Mouse (Mus musculus) heart, embryonic 11.5 days (tissue): ENCODE results near the gene Clrn3. TPM values are rescaled to one million over a fixed set of nuclear protein-coding genes. Genes with fewer than 3 reads are reported as not detected.
A peak's percentile ranks its signal among the peaks of the same experiment; 100 is the strongest.

Source experiments
- ATAC-seq: fragments of 200-750 bp; cut with Nextera tagmentation; replicated peaks from 2 replicates; pipeline ENCODE4 v1.8.0; 2017; ENCODE audit warnings: moderate library complexity; ENCODE audit not compliant: insufficient number of reproducible peaks, low FRiP score, low TSS enrichment
- H3K27ac ChIP-seq: fragments of 300-500 bp; sonication (generic); 2 replicates; pipeline ENCODE4 v1.5.1; 2014; ENCODE audit warnings: mild to moderate bottlenecking, low read depth, low read length
- H3K27me3 ChIP-seq: fragments of 300-500 bp; sonication (generic); 2 replicates; pipeline ENCODE4 v1.6.1; 2014; ENCODE audit warnings: mild to moderate bottlenecking, low read length, mixed read lengths; ENCODE audit not compliant: control insufficient read depth, insufficient read depth
- H3K36me3 ChIP-seq: fragments of 300-500 bp; sonication (generic); 2 replicates; pipeline ENCODE4 v1.6.1; 2014; ENCODE audit warnings: mild to moderate bottlenecking, low read length, moderate library complexity, mixed read lengths; ENCODE audit not compliant: control insufficient read depth, insufficient read depth
- H3K4me1 ChIP-seq: fragments of 300-500 bp; sonication (generic); 2 replicates; pipeline ENCODE4 v1.6.1; 2014; ENCODE audit warnings: low read length; ENCODE audit not compliant: control insufficient read depth, insufficient read depth
- H3K4me2 ChIP-seq: fragments of 300-500 bp; sonication (generic); 2 replicates; pipeline ENCODE4 v1.6.1; 2014; ENCODE audit warnings: mild to moderate bottlenecking, moderate library complexity
- H3K4me3 ChIP-seq: fragments of 300-500 bp; sonication (generic); 2 replicates; pipeline ENCODE4 v1.5.1; 2014; ENCODE audit warnings: low read depth, low read length
- H3K9ac ChIP-seq: fragments of 300-500 bp; sonication (generic); 2 replicates; pipeline ENCODE4 v1.6.1; 2014; ENCODE audit warnings: mild to moderate bottlenecking, low read depth, low read length, moderate library complexity
- H3K9me3 ChIP-seq: fragments of 300-500 bp; sonication (generic); replicated peaks from 2 replicates; pipeline ENCODE4 v1.6.1; 2016; ENCODE audit warnings: low read length; ENCODE audit not compliant: control insufficient read depth
- WGBS: fragments of 180-500 bp; shearing (Covaris S2); extraction: QIAGEN DNeasy Blood & Tissue Kit; methylation state at CpG from one replicate; pipeline ENCODE4 v1.1.7; 2014; ENCODE audit not compliant: insufficient replicate concordance; 5-methylcytosine and 5-hydroxymethylcytosine counted together
- polyA plus RNA-seq: library from polyadenylated mRNA; unstranded; fragments of >200 nt; fragmentation: Nextera tagmentation; extraction: Ambion mirVana; gene quantifications from 2 replicates; pipeline ENCODE4 v1.2.1, GENCODE M21; 2014

Gene Clrn3
- polyA plus RNA-seq, 1 experiment from 2014 or later, result not detected

DNA sequence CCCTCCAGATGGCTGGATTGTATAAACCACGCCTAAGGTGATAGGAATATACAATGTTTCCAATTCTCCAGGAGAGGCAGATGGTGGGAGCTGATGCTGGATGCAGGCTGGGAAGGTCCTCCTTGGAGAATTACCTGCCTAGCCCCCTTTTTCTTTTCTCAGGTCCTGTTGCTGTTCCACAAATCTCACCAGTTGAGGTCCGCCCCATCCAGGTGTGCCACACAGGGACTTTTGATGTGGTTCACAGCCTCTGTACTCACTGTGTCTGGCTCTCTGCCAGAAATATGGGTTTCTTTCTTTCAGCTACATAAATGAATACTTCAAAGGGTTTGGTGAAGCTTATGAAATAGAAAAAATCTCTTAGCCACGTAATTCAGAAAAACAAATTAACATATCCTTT is 13.8 kb upstream of the Clrn3 start:
- Histone ChIP-seq H3K4me3 (no peak overlapping the region), H3K27ac (no peak overlapping the region), H3K4me1 (0 out of 2 replicates have a peak, but pooled peaks cover 3% of the 10 kb centered on the region), H3K36me3 (no peaks in the 10 kb centered on the region), H3K9me3 (no peaks in the 10 kb centered on the region), H3K27me3 (peaks cover 34% of the 10 kb centered on the region), H3K9ac (no peak overlapping the region), H3K4me2 (no peak overlapping the region)
- no peak for ATAC-seq
- WGBS, result 81% methylated on average over 3 of the region's 3 CpGs

DNA sequence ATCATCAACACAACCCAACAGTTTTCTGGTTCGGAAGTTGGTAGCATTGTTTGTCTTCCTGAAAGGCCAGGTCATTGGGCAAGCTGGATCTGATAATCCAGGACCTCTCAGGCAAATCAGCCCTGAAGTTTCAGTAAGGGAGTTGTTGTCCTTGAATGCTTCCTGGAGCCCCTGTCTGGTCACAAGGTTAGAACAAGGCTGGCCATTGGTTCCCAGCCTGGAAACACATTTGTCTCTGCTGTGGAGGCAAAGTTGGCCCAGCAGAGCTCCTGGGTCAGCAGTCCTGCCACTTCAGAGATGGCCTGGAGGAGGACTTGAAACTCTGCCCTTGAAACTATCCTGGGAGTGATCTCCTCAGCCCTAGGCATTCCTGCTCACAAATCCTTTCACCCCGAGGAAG is 11.0 kb upstream of the Clrn3 start:
- no peak overlapping the region for H3K4me3 ChIP-seq
- H3K36me3 ChIP-seq, result no peaks in the 10 kb centered on the region
- no peaks in the 10 kb centered on the region for H3K9me3 ChIP-seq
- H3K27me3 ChIP-seq, result peaks cover 34% of the 10 kb centered on the region
- H3K4me2 ChIP-seq, result no peak overlapping the region
- no peak overlapping the region for H3K9ac ChIP-seq
- H3K4me1 ChIP-seq, result 0 out of 2 replicates have a peak, but pooled peaks cover 3% of the 10 kb centered on the region
- ATAC-seq, result no peak
- 57% methylated on average over 2 of the region's 2 CpGs for WGBS
- no peak overlapping the region for H3K27ac ChIP-seq

DNA sequence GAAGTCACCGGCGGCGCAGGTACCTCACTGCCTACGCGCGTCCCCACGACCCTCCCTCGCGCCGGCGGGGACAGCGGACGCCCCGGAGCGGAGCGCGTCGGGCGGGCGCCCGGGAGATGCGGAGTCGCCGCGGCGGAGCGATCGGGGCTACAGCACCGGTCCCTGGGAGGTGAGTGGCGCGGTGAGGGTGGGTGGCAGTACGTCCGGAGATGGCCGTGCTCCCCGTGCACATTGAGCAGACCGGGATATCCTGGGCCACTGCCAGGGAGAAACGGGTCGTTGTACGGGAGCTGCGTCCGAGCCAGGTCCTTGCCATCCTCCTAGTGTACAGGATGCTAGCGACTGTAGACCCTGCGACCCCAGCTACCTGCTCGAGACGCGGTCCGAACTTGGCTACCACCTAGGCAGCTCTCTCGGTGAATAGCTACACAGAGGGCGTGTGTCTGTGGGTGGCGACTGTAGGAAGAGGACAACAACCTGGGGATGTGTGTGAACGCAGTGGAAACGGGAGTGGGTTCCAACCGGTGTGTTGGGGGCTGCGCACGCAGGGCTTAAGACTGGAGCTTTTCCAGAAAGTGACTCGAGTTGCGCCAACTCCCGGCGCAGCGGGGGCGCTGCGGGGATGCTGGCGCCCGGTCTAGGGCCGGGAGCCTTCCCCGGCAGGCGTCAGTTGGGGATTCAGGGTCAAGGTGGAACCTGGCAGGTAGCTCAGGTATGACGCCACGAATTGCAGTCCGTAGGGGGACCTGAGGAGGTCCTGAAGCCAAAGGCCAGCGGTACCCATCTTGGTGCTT is 9.7 kb upstream of the Clrn3 start:
- Histone ChIP-seq H3K4me3 (peak overlapping the region; percentile 63), H3K9me3 (no peaks in the 10 kb centered on the region), H3K4me2 (peak overlapping the region; percentile 95), H3K27ac (no peak overlapping the region), H3K4me1 (0 out of 2 replicates have a peak, but pooled peaks cover 3% of the 10 kb centered on the region), H3K36me3 (no peaks in the 10 kb centered on the region), H3K9ac (peak overlapping the region; percentile 70; the same call in 1 of the 2 replicates), H3K27me3 (peaks cover 34% of the 10 kb centered on the region)
- peak; percentile 46; the same call in 1 of the 2 replicates for ATAC-seq
- WGBS, result 1% methylated on average over 68 of the region's 71 CpGs

DNA sequence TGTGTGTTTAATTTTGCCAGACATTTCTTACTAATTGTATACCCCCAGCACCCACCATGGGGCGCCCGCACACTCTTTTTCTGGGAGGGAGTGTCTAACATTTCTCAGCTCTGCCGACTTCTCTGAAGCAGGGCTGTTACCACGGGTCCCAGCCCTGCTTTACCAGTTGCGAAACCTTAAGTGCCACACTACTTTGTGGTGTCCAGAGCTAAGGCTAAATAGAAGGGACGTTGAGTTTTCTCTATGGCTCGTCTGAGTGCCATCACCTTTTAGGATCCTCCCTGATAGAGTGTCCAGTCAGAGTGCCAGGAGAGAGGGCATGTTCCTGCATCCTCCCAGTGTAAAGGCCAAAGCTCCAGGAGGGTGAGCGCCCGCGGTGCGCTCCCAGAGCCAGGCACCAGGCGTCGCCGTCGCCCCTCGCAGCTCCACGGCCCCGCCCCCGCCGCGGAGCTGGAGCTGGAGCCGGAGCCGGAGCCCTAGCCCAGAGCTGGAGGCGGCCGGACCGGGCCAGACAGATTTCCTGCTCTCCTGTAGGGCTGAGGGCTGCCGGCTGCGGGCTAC is 9.0 kb upstream of the Clrn3 start, which contains the start of gene Ptpre:
Gene Ptpre, plus strand, starts transcription at position 141 of the 561 bp plus-strand sequence.
- no peak within 1 kb of the TSS for H3K27ac ChIP-seq
- ATAC-seq, result peak; percentile 83
- 4% methylated on average over 26 of the region's 28 CpGs for WGBS

DNA sequence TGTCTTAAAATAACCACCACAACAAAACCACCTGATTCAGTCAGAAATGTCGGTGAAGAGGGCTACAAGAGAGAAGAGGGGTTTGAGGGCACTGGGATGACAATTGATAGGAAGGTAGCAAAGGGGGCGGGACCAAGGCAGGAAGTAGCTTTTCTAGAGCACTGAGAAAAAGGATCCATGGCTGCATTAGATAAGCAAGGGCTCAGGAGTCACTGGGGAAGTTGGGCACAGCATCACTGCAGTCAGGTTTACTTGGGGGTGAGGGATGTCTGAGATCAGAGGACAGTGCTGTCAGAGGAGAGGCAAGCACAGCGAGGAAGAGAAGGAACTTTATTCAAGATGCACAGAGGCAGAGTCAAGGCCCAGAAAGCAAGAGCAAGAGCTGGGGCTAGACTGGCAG is 7.5 kb upstream of the Clrn3 start:
- Histone ChIP-seq H3K27me3 (peaks cover 31% of the 10 kb centered on the region), H3K9me3 (no peaks in the 10 kb centered on the region), H3K36me3 (no peaks in the 10 kb centered on the region), H3K9ac (no peak overlapping the region), H3K4me2 (no peak overlapping the region), H3K27ac (no peak overlapping the region), H3K4me1 (0 out of 2 replicates have a peak, but pooled peaks cover 3% of the 10 kb centered on the region), H3K4me3 (no peak overlapping the region)
- 65% methylated on average over 3 of the region's 3 CpGs for WGBS
- no peak for ATAC-seq

More for the DNA sequence above, 9.0 kb upstream of the Clrn3 start, which contains the start of gene Ptpre:
- H3K4me1 ChIP-seq, result 0 out of 2 replicates have a peak, but pooled peaks cover 3% of the 10 kb centered on the region
- peak within 1 kb of the TSS; percentile 95 for H3K4me2 ChIP-seq
- no peaks in the 10 kb centered on the region for H3K36me3 ChIP-seq
- no peaks in the 10 kb centered on the region for H3K9me3 ChIP-seq
- H3K27me3 ChIP-seq, result peaks cover 34% of the 10 kb centered on the region
- peak within 1 kb of the TSS; percentile 63 for H3K4me3 ChIP-seq
- peak within 1 kb of the TSS; percentile 70; the same call in 1 of the 2 replicates for H3K9ac ChIP-seq

DNA sequence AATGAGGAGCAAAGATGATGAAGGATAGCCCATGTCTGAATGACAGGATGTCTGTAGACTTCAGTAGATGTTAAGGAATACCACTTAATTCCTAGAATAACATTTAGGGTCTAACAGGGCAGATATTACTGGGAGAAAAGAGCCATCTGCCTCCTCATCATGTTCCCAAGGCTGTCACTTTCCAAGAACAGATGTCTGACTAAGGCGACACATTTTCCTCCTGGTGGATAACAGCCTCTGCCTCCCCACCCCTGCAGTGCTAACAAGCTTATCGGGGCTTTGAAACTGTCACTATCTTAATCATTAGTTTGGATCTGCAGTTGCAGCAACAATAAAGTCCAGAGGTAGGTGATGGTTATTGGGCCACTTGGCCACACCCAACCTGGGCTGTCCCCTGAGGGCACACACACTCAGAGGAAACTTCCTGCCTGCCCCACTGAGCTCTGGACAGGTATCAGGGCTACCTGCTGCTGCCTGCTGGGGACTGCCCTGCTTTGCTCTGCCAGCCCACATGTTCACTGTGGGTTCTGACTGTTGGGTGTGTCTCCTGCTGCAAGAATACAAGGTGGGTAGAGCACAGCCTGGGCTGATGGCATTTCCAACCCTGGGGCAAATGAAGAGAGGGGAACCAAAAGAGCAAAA is 6.2 kb upstream of the Clrn3 start:
- H3K4me3 ChIP-seq, result no peak overlapping the region
- H3K27ac ChIP-seq, result no peak overlapping the region
- no peaks in the 10 kb centered on the region for H3K9me3 ChIP-seq
- H3K4me2 ChIP-seq, result no peak overlapping the region
- H3K4me1 ChIP-seq, result 0 out of 2 replicates have a peak, but pooled peaks cover 3% of the 10 kb centered on the region
- ATAC-seq, result no peak
- WGBS, result 53% methylated on average over 2 of the region's 2 CpGs
- no peak overlapping the region for H3K9ac ChIP-seq
- H3K36me3 ChIP-seq, result no peaks in the 10 kb centered on the region
- H3K27me3 ChIP-seq, result peaks cover 21% of the 10 kb centered on the region

DNA sequence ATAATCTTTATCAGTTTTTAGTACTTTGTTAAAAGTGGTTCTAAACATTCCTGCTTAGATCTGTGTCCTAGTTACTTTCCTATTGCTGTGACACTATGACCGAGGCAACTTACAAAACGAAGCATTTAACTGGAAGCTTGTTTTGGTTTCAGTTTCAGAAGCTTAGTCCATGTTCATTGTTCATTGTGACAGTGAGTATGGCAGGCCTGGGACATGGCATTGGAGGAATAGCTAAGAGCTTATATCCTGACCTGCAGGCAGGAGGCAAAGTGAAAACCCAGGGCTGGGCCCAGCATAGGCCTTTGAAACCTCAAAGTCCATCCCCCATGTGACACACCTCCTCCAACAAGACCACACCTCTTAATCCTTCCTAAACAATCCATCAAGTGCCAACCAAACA is 614 bp upstream of the Clrn3 start:
- WGBS, result 82% methylated on average over 2 of the region's 2 CpGs
- H3K27me3 ChIP-seq, result no peaks in the 10 kb centered on the region
- H3K9ac ChIP-seq, result no peak overlapping the region
- no peak overlapping the region for H3K4me3 ChIP-seq
- H3K36me3 ChIP-seq, result no peaks in the 10 kb centered on the region
- no peaks in the 10 kb centered on the region for H3K4me1 ChIP-seq
- ATAC-seq, result no peak
- no peak overlapping the region for H3K4me2 ChIP-seq
- H3K27ac ChIP-seq, result no peak overlapping the region
- H3K9me3 ChIP-seq, result no peaks in the 10 kb centered on the region

DNA sequence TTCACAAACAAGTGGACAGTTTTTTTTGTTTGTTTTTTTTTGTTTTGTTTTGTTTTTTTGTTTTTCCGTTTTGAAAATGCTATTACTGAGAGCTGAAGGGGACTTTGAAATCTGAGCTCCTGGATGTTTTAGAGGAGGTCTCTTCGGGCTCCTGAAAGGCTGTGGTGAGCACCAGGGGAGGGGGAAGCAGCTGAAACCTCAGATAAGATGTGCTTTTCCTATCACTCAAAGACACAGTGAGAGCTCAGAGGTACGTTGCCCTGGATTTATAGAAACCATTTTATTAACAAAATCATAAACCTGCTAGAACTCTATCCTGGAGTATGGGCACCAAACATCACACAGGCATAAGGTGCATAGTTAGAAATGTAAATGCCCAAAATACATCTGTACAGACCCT is 1.3 kb downstream of the Clrn3 start:
- no peaks in the 10 kb centered on the region for H3K4me1 ChIP-seq
- ATAC-seq, result no peak

More for the DNA sequence above, 1.3 kb downstream of the Clrn3 start:
- Histone ChIP-seq H3K27ac (no peak overlapping the region), H3K9ac (no peak overlapping the region), H3K9me3 (no peaks in the 10 kb centered on the region), H3K4me2 (no peak overlapping the region), H3K36me3 (no peaks in the 10 kb centered on the region), H3K4me3 (no peak overlapping the region), H3K27me3 (no peaks in the 10 kb centered on the region)
- WGBS, result 17% methylated on average over 3 of the region's 3 CpGs
